Mouse (Mus musculus) liver, adult 2 months (tissue): Measurements from ENCODE around the gene Gm5737. TPM values are rescaled to one million over a fixed set of nuclear protein-coding genes. Genes with fewer than 3 reads are reported as not detected.

ENCODE experiments used
- DNase-seq: peaks from one replicate; pipeline ENCODE4 v3.0.0-alpha.2; 2011; ENCODE audit warnings: low read depth, low spot score; ENCODE audit errors: extremely low read depth
- H3K27ac ChIP-seq: fragments of 200-500 bp; replicated peaks from 2 replicates; pipeline ENCODE4 v1.5.1; 2012; ENCODE audit warnings: low read depth, mild to moderate bottlenecking, control low read depth, inconsistent platforms, low read length; ENCODE audit not compliant: insufficient read depth
- H3K27me3 ChIP-seq: fragments of 200-500 bp; 2 replicates; pipeline ENCODE4 v1.6.1; 2012; ENCODE audit warnings: mild to moderate bottlenecking, moderate library complexity, low read length, inconsistent platforms; ENCODE audit not compliant: control insufficient read depth, insufficient read depth
- H3K36me3 ChIP-seq: fragments of 200-500 bp; 2 replicates; pipeline ENCODE4 v1.6.1; 2012; ENCODE audit warnings: low read length, inconsistent platforms; ENCODE audit not compliant: control insufficient read depth, insufficient read depth
- H3K4me1 ChIP-seq: fragments of 200-500 bp; 2 replicates; pipeline ENCODE4 v1.6.1; 2011; ENCODE audit warnings: low read length; ENCODE audit not compliant: control insufficient read depth, insufficient read depth
- H3K4me3 ChIP-seq: fragments of 200-500 bp; 2 replicates; pipeline ENCODE4 v1.5.1; 2011; ENCODE audit warnings: low read depth, mild to moderate bottlenecking, control low read depth, low read length, moderate library complexity; ENCODE audit not compliant: insufficient read depth
- H3K79me2 ChIP-seq: fragments of 200-500 bp; 2 replicates; pipeline ENCODE4 v1.6.1; 2012; ENCODE audit warnings: inconsistent platforms, mild to moderate bottlenecking, low read length, moderate library complexity; ENCODE audit not compliant: control insufficient read depth, insufficient read depth
- H3K9ac ChIP-seq: fragments of 200-500 bp; 2 replicates; pipeline ENCODE4 v1.6.1; 2012; ENCODE audit warnings: low read depth, mild to moderate bottlenecking, control low read depth, inconsistent platforms, low read length
- CTCF ChIP-seq: fragments of 200-500 bp; IDR thresholded peaks from 2 replicates; pipeline ENCODE4 v1.5.1; 2011; ENCODE audit warnings: low read depth, low read length, control low read depth
- POLR2A ChIP-seq: fragments of 200-500 bp; IDR thresholded peaks from 2 replicates; pipeline ENCODE4 v1.6.1; 2011; ENCODE audit warnings: low read length, control low read depth; ENCODE audit not compliant: insufficient read depth; ENCODE audit errors: extremely low read depth
- WGBS: fragments of 180-500 bp; shearing (Covaris S2); methylation state at CpG from one replicate; pipeline ENCODE4 v1.1.7; 2018; 5-methylcytosine and 5-hydroxymethylcytosine counted together
- polyA plus RNA-seq: library from polyadenylated mRNA; depleted of rRNA; stranded (reverse); fragments of >200 nt; gene quantifications from 2 replicates; pipeline ENCODE4 v1.2.3, GENCODE M21; 2012
- total RNA-seq: library from RNA; depleted of rRNA; stranded (reverse); fragments of >200 nt; gene quantifications from 2 replicates; pipeline ENCODE4 v1.2.3, GENCODE M21; 2014

Gene Gm5737
- total and polyA plus RNA-seq, 2 experiments = not detected

DNA sequence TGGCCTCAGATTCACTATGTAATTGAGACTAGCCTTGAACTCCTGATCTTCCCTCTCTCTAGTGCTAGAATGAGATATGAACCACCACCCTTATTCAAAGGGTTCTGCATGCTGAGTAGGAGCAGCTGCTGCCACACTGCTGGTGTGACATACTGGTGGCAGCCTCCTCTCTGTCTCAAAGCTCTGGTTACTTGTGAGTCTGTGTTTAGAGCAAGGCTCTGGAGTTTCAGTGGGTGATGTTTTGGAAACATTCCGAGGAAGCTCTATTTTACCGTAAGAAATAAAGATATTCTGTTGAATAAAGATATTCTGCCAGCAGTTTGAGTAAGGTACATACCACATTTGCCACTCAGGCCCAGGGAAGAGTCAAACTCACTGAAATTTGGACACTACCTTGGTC, 8.9 kb upstream of the Gm5737 start:
- Histone ChIP-seq H3K36me3 (no peaks in the 10 kb centered on the region), H3K4me1 (no peaks in the 10 kb centered on the region), H3K27ac (no peak overlapping the region), H3K27me3 (no peaks in the 10 kb centered on the region), H3K9ac (no peak overlapping the region), H3K4me3 (no peak overlapping the region), H3K79me2 (no peaks in the 10 kb centered on the region)
- 90% methylated on average over 2 of the region's 2 CpGs for WGBS
- TF ChIP-seq CTCF = no peak
- TF ChIP-seq POLR2A = no peak
- no peak for DNase-seq

DNA sequence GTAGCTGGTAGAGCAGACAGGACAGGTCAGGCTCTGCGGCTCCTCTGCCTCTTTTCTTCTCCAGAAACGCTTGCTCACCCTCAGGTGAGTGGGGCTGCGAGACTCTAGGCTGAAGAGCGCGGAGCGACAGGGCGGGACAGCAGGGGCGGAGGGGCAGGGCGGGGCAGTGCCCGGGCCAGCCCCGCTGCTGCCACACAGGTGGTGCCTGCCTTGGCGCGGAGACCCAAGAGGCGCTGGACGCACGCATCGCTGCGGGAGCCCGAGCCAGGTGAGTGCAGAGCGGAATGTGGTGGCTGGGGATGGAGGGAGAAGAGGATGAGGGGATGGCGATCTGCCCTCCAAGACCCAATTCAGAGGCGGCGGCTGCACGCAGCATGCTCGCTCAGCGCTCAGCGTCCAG, 2.5 kb upstream of the Gm5737 start:
- Histone ChIP-seq H3K27ac (no peak overlapping the region), H3K4me3 (no peak overlapping the region), H3K79me2 (no peaks in the 10 kb centered on the region), H3K4me1 (no peaks in the 10 kb centered on the region), H3K36me3 (no peaks in the 10 kb centered on the region), H3K27me3 (0 out of 2 replicates have a peak, but pooled peaks cover 3% of the 10 kb centered on the region), H3K9ac (no peak overlapping the region)
- TF ChIP-seq CTCF (no peak), POLR2A (no peak)
- 11% methylated on average over 27 of the region's 27 CpGs for WGBS
- no peak for DNase-seq

DNA sequence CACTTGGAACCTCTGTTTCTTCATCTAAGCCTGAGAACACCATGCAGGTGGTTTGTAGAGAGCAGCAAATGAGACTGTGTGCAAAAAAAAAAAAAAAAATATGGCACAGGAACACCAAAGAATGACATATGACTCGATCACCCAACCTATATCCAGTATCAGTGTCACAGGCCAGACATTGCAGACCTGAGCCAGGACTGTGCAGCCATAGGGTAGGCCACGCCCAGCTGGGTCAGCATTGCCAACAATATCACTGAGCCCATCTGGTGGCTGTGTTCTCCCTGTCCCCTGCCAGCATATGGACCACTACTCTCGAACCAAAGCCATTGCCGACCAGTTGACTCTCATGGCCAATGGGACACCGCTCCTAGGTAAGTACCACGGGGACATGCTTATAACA, 5.4 kb downstream of the Gm5737 start:
- WGBS = 89% methylated on average over 6 of the region's 6 CpGs
- H3K79me2 ChIP-seq = no peaks in the 10 kb centered on the region
- no peak overlapping the region for H3K9ac ChIP-seq
- H3K27ac ChIP-seq = no peak overlapping the region
- TF ChIP-seq POLR2A (no peak), CTCF (no peak)
- no peaks in the 10 kb centered on the region for H3K36me3 ChIP-seq
- no peak overlapping the region for H3K4me3 ChIP-seq
- no peaks in the 10 kb centered on the region for H3K27me3 ChIP-seq
- no peak for DNase-seq
- H3K4me1 ChIP-seq = no peaks in the 10 kb centered on the region

DNA sequence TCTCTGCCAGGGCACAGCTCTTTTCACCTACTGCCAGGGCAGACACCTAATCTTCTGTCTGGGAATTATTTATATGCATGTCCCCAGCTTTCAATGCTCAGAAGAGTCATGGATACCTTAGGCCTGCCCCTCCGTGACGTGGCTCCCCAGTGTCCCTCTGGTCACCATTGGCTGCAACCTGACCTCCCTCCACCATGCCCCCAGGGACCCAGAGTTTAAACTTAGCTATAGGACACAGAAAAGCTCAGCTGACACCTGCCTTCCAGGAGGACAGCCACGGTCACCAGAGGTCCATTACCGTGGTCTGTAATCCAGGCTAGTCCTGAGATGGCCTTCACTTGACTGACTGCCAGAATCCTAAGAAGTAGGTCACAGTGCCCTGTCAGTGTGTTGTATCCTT, 7.2 kb downstream of the Gm5737 start:
- TF ChIP-seq POLR2A (no peak), CTCF (no peak)
- Histone ChIP-seq H3K4me1 (no peaks in the 10 kb centered on the region), H3K4me3 (no peak overlapping the region), H3K27me3 (no peaks in the 10 kb centered on the region), H3K9ac (no peak overlapping the region), H3K36me3 (no peaks in the 10 kb centered on the region), H3K79me2 (no peaks in the 10 kb centered on the region), H3K27ac (no peak overlapping the region)
- DNase-seq = peak; percentile 10
- 71% methylated on average over 4 of the region's 4 CpGs for WGBS

DNA sequence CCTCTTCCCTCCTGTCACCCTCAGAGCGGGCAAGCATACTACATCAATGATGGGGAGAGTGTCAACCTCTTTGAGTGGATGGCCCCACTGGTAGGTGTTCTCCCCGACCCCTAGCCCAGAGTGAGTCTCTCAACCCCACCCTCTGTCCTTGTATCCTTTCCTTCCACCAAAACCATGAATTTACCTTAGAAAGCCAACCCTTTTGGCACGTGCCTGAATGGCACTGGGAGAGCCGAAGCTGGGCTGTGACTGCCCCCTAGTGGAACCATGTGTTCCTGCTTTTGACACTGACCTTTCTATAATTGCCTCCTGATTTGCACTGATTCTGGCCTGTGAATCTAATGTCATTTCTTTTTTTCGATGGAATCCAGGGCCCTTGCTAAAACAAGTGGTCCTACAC, 11.1 kb downstream of the Gm5737 start:
- peak; percentile 38 for DNase-seq
- Histone ChIP-seq H3K27me3 (no peaks in the 10 kb centered on the region), H3K79me2 (no peaks in the 10 kb centered on the region), H3K4me3 (no peak overlapping the region), H3K4me1 (no peaks in the 10 kb centered on the region), H3K27ac (no peak overlapping the region), H3K36me3 (no peaks in the 10 kb centered on the region), H3K9ac (no peak overlapping the region)
- 21% methylated on average over 5 of the region's 5 CpGs for WGBS
- TF ChIP-seq CTCF = peak; percentile 92
- no peak for TF ChIP-seq POLR2A

DNA sequence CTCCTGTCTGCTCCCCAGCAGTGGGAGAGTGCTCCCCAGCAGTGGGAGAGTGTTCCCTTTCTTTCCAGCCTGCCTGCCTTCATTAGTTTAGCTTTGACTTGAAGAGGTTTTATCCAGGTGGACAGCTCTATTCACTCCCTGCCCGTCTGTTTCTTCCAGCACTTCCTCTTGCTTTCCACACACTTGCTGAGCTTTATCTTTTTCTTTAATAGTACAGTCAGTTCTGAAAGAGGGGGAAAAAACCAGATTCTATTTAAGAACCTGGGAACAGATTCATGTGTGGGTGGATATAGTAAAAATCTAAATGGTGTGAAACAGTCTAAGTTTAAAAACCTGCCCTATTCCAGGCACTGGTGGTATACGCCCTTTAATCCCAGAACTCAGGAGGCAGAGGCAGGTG, 12.9 kb downstream of the Gm5737 start:
- Histone ChIP-seq H3K79me2 (no peaks in the 10 kb centered on the region), H3K4me3 (no peak overlapping the region), H3K4me1 (no peaks in the 10 kb centered on the region), H3K27me3 (no peaks in the 10 kb centered on the region), H3K36me3 (no peaks in the 10 kb centered on the region), H3K27ac (no peak overlapping the region), H3K9ac (no peak overlapping the region)
- no peak for DNase-seq
- TF ChIP-seq POLR2A (no peak), CTCF (no peak)
- WGBS = 82% methylated on average over 2 of the region's 2 CpGs
